Mouse (Mus musculus): Measurements from ENCODE around the gene Ror2.
A peak's percentile ranks its signal among the peaks of the same experiment; 100 is the strongest.

Gene Ror2

GRCm38 (mm10) chr13:53140298-53140697 is 145.6 kb downstream of the Ror2 start:
- no peak for DNase-seq (ENCODE audit: extremely low spot score, low read depth, low spot score)

- DNase-seq (ENCODE audit: extremely low spot score, low read depth, low spot score) = no peak
Observed at GRCm38 (mm10) chr13:53130567-53130966, 155.4 kb downstream of the Ror2 start.

- DNase-seq (ENCODE audit: extremely low spot score, low read depth, low spot score) = no peak
Observed at GRCm38 (mm10) chr13:53130032-53130431, 155.9 kb downstream of the Ror2 start.

DNA sequence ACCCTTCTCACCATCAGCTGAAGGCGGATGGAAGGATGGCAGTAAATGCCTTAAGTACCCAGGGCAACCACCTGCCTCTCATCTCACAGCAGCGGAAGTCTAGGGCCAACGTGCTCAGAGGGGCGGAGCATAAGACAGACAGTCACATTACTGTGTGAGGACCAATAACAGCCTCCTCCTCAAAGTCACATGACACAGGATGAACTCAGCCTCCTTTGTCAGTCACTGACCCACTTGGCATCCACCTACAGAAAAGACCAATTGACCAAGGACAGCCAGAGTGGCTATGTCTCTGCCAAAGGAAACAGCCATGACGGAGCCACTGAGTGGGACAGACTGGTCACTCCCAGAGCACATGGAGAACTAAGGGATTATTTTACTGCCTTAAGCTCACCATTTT is 160.3 kb downstream of the Ror2 start:
- DNase-seq (ENCODE audit: extremely low spot score, low read depth, low spot score) = no peak

GRCm38 (mm10) chr13:53122085-53122484 is 163.8 kb downstream of the Ror2 start:
- DNase-seq (ENCODE audit: extremely low spot score, low read depth, low spot score) = no peak

GRCm38 (mm10) chr13:53120906-53121305 is 165.0 kb downstream of the Ror2 start:
- DNase-seq (ENCODE audit: extremely low spot score, low read depth, low spot score) = no peak

DNA sequence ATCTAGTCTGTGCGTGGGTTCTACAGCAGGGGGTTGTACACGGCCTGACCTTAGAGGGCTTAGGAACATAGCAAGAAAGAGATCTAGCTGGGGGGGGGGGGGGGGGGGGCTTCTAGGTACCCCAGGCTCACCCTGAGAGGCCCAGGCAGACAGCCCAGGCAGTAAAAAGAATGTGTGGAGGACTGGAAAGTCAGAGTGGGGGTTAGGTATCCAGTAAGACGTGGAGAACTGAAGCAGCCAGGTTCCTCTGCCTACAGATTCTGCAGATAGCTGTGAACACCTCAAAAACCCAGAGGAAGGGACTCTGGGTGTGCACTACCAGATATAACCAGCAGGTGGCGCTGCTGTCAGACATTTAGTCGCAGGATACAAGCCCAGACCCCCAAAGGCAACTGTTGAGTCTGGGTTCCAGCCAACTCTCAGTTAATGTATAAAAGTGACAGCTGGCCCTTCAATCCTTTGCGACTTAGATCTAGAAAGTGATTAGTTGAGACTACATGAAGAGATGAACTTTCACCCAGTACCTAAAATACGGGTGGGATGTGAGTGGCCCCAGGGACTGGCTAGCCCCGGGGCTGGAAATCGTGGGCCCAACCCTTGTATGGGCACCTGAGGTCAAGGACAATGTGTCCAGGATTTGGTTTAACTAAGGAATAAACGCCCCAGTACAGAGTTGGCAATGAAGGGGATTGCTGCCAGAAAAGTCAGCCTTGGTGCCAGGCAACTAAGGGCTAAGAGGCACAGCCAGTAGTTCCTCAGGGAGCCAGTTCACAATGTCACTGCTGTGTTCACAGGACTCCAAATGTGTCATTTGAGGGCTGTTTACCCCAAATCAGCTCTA is 166.1 kb downstream of the Ror2 start:
- DNase-seq (ENCODE audit: extremely low spot score, low read depth, low spot score) = peak; percentile 89

DNA sequence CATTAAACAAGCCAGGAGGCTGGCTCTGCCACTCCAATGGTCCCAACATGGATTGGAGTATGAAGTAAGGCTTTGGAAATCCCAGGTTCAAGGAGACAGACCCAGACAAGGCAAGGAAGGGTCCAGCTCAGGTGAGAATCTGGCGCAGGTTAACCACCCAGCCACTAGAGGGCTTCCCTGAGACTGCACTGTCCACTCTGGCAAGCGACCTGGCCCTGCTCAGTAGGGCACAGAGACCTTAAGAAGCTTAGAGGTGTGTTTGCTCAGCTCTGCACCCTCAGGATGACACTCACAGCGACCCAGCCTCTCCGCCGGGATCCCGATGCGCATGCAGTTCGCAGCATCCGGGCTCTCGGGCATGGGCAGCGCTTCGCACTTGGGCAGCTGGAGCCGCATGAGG is 167.5 kb downstream of the Ror2 start:
- no peak for DNase-seq (ENCODE audit: extremely low spot score, low read depth, low spot score)

DNA sequence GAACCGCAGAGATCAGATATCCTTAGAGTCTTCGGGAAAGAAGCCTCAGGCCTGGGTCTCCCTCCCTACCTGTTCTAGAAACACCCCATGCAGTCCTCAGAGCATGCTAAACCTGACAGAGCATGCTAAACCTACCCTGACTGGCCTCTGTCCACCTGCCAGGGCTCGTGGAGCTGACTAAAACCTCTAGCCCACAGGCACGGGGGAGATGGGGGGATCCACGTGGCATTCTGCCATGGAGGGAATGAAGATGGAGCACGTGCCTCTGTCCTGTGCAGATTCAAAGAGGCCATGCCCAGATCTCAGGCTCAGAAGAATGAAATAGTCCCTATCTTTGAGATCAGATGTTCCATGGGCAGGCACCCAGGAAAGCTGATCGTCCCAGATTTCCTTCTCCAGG is 168.0 kb downstream of the Ror2 start:
- no peak for DNase-seq (ENCODE audit: extremely low spot score, low read depth, low spot score)

GRCm38 (mm10) chr13:53110249-53110578 is 175.7 kb downstream of the Ror2 start:
- no peak for DNase-seq (ENCODE audit: extremely low spot score, low read depth, low spot score)

GRCm38 (mm10) chr13:53109560-53110248 is 176.2 kb downstream of the Ror2 start:
- peak; percentile 96 for DNase-seq (ENCODE audit: extremely low spot score, low read depth, low spot score)

DNA sequence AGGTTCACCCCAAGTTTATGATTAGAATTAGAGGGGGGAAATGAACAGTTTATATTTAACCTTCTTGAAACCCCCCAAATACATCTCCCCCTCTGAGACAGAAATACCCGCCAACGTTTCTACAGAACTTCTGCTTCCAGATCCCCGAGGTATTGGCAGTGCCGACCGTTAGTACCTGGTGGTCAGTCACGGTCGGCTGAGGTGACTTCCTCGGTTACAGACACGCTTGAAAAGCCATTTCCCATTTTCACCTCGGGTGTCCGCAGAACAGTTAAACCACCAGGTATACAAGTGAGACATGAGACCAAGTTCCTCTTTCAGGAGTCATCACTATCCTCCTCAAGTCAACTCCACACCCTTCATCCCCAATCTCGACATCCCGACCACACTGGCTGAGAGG is 179.2 kb downstream of the Ror2 start:
- DNase-seq (ENCODE audit: extremely low spot score, low read depth, low spot score) = no peak

DNA sequence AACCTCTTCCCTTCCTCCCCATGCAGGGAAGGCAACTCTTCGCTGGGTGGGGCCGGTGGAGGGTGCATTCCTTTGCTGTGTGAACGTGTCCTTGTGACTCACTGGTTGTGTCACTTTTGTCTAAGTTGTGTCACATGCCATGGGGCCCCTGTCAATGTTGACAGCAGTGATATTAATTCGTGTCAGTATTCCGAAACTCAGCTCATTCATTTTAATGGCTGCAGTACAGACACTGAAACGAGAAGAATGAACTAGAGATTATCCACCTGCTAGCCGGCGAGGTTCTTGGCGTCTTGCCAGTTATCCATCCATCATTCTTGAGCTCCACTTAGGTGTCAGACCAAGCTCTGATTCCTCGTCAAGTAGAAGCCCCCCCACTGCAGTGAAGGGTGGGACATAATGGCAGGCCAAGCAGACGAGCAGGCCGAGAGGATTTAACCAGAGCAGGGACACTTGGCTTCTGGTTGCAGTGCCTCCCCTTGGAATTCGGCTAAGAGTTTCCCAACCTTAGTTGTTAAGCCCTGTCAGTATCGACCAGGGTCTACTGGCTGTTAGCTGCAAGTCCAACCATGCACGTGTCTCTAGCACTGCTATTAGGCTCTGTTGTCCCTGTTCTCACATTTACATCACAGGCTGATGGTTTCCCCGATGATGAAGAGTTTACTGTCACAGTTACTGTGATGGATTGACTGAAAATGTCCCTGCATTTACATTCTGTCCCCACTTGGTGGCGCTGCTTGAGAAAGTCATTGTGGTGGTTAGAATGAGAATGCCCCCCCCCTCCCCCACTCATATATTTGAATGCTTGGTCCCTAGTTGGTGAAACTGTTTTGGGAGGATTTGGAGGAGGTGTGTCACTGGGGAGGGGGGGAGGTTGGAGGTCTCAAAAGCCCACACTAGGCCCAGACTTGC is 185.9 kb downstream of the Ror2 start:
- DNase-seq (ENCODE audit: extremely low spot score, low read depth, low spot score) = no peak

- no peak for DNase-seq (ENCODE audit: extremely low spot score, low read depth, low spot score)
Observed at GRCm38 (mm10) chr13:53096615-53097014, 189.3 kb downstream of the Ror2 start.

DNA sequence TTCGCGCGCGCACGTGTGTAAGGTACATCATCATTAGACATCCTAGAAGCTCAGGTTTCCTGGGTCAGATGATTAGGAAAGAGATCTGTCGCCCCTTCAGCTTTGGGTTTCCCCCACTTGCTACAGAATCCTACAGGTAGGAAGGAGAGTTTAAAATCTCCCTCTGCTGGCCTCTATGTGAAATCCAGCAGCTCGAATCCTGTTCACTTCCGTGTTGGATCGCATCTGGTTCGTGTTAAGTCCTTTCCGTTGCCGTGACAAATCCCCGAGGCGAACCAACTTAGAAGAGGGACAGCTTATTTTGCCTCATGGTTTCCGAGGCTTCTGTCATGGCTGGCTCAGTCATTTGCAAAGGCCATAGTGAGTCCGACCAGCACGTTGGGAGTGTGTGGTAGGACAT is 190.7 kb downstream of the Ror2 start:
- peak; percentile 54 for DNase-seq (ENCODE audit: extremely low spot score, low read depth, low spot score)

- DNase-seq (ENCODE audit: extremely low spot score, low read depth, low spot score) = no peak
Observed at GRCm38 (mm10) chr13:53094658-53095057, 191.3 kb downstream of the Ror2 start.

DNA sequence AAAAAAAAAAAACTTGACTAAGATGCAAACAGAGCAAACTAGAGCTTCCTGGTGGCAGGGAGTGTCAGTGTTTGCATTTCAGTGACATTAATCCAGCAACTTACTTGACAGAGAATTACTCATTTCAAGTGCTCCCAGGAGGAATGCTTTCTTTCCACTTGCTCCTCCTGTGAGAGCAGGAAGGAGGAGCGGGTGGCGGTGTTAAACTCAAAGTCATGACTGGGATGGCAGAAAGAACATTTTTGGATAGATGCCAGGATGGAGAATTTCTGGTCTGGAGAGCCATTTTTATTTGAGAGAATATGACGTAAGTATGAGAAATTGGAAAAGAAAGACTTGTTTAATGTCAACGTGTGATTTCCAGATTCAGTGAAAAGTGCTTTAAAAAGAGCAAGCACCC is 192.5 kb downstream of the Ror2 start:
- DNase-seq (ENCODE audit: extremely low spot score, low read depth, low spot score) = no peak

- no peak for DNase-seq (ENCODE audit: extremely low spot score, low read depth, low spot score)
Observed at GRCm38 (mm10) chr13:53086552-53087282, 199.2 kb downstream of the Ror2 start.

- no peak for DNase-seq (ENCODE audit: extremely low spot score, low read depth, low spot score)
Observed at GRCm38 (mm10) chr13:53081846-53082245, 204.1 kb downstream of the Ror2 start.

DNA sequence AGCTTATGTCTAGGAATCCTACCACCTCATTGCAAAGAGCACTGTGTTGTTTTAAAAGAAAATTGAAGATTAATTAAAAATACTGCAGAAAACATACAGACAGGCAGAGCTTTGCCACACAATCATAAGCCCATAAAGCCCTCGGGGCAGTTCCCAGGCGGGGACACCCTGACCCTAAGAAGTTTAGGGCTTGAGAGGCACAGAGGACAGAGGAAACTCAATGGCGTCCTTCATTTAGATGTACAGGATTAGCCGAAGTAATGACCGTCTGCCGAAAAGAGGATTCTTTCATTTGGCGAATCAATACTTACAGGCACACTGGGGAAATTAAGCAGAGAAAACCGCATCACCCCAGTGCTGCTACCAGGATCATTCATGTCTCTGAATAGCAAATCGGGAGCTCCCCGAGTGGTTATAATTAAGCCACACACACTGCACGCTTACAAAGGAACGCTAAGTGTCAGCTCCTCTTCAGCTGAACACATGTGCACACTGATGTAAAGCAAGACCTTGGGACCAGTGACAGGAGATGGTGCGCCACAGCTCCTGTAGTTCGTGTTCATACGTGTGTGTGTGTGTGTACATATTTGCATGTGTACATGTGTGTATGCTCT is 208.1 kb downstream of the Ror2 start:
- DNase-seq (ENCODE audit: extremely low spot score, low read depth, low spot score) = no peak

Measured in hindlimb bud, embryonic 11.5 days (tissue).